Mouse (Mus musculus) heart, postnatal 10 days (tissue): Measurements from ENCODE around the gene Pald1. TPM values are rescaled to one million over a fixed set of nuclear protein-coding genes. Genes with fewer than 3 reads are reported as not detected.
A peak's percentile ranks its signal among the peaks of the same experiment; 100 is the strongest.

ENCODE experiments used
- DNase-seq, 2 experiments: peaks; one replicate each; pipeline ENCODE4 v3.0.0; 2021
- intact Hi-C: fragments of 180-260 bp; cut with DNase I; formaldehyde crosslinking; loops from one replicate; pipeline ENCODE4 v1.15.1; 2025
- total RNA-seq, 2 experiments: library from RNA; stranded (reverse); gene quantifications; 2 replicates each; pipeline ENCODE4 v1.2.3; 2021

Pald1 gene
- total RNA-seq, 2 experiments from 2014 or later: 43.3 to 44.7 TPM

DNA sequence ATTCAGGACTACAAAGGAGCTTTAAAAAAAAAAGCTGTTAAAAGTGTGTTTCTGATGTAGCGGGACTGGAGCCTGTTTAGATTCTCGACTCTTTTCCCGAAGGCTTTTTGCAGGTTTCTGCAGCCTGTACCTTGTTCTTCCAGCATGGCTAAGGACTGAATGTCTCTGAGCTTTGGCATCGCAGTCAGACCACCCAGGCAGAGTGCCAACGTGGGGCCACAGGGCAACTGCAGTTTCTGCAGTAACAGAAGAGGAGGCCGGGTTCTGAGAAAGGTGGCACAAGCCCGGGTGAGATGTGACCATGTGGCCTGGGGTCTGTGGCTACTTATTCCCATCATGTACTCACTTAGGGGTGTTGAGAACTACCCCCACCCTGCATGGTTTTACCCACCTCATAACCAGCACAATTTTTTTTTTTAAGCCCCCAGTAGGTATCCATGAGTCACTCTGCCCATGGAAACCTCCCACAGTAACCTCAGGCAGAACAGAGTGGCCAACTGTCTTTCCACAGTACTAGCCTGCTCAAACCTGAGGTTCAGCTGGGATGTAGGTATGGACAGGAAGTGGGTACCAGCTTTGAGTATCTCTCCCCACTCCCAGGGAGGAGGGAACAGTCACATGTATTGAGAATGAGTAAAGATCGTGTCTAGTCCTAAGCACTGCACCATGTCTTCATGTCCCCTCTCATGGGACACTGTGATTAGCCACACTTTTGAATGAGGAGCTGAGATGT is 86.5 kb downstream of the Pald1 start:
- no peak for DNase-seq
- intact Hi-C loops: no loop called here

GRCm38 (mm10) chr10:61294242-61294641 is 89.1 kb downstream of the Pald1 start:
- intact Hi-C loops: no loop called here

DNA sequence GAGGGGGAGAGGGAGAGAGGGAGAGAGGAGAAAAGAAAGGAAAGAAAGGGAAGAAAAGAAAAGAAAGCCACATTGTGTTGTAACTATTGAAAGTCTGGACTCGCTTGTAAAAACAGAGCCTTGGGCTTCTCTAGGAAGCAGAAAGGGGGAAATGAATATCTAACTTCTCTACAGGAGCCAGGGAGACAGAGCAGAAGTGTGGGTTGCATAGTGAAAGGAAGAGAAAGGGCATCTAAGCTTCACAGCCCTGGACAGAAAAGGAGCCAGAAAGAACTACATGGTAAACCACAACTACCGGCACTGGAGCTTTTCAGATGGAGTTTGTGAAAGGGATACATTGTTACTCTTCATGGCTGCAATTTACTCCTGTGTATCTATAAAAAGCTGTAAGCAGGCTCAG is 92.9 kb downstream of the Pald1 start:
- intact Hi-C loops: no loop called here
- no peak for DNase-seq

More at GRCm38 (mm10) chr10:61294242-61294641, 89.1 kb downstream of the Pald1 start:
- no peak for DNase-seq

- no peak for DNase-seq
- intact Hi-C loops: no loop called here
Measured at GRCm38 (mm10) chr10:61290016-61290415, 93.3 kb downstream of the Pald1 start.

GRCm38 (mm10) chr10:61286246-61286645 is 97.1 kb downstream of the Pald1 start:
- intact Hi-C loops: no loop called here
- DNase-seq: peak; percentile 59 to 60

- intact Hi-C loops: no loop called here
- peak; percentile 82 to 86 for DNase-seq
Measured at GRCm38 (mm10) chr10:61285271-61285670, 98.1 kb downstream of the Pald1 start.

GRCm38 (mm10) chr10:61284309-61284708 is 99.0 kb downstream of the Pald1 start:
- intact Hi-C loops: no loop called here
- peak; percentile 45 to 53 for DNase-seq

- intact Hi-C loops: no loop called here
- no peak for DNase-seq
Measured at GRCm38 (mm10) chr10:61281115-61281514, 102.2 kb downstream of the Pald1 start.

GRCm38 (mm10) chr10:61277918-61278674 is 105.2 kb downstream of the Pald1 start:
- peak; percentile 81 for DNase-seq
- intact Hi-C loops: loop anchor here (2.0 to 5.0 kb wide), 2 partner anchors 49 to 59 kb away; no protein-coding TSS in a partner anchor

GRCm38 (mm10) chr10:61277051-61277450 is 106.3 kb downstream of the Pald1 start:
- no peak for DNase-seq
- intact Hi-C loops: loop anchor here (2.0 to 5.0 kb wide), 2 partner anchors 50 to 60 kb away; no protein-coding TSS in a partner anchor

DNA sequence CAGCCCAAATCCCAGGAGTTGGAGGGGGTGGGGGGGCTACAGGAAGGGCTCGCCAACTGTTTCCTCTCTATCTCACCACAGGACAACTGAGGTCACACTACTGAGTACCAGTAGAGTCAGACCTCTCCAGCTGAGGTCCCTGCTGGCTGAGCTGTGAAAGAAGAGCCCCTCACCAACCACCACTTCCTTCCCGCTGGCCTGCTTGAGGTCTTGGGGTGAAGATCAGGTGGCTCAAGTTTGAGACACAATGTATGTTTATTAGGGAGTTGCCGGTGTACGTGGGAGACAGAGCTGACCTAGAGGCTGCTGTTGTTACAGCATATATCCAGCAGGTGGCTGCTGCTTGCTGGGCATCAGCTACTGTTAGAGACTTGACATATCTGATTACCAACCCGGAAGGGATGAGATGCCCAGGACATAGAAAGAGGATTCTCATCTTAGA is 107.6 kb downstream of the Pald1 start:
- intact Hi-C loops: loop anchor here (2.0 to 5.0 kb wide), 2 partner anchors 52 to 61 kb away; no protein-coding TSS in a partner anchor
- peak; percentile 55 to 61 for DNase-seq

DNA sequence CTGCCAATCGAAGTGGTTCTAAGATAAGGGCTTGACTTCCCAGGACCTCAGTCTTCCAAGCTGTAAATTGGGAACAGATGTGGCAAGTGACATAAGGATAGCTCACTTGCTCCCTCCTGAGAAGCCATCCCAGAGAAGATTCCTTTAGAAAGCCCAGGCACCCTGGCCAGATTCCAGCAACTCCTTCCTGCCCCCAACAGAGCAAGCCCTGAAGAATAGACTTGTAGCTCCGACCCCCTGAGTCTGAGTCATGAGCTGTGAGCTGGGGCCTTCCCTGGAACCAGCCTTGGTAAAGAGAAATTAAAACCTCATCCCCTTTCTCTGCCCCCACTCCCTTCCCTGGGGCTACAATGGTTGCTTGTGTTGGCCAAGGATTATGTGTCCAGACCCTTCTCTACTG is 108.8 kb downstream of the Pald1 start:
- DNase-seq: peak in 1 of 2 experiments; percentile 19
- intact Hi-C loops: loop anchor here (5.0 kb wide), 2 partner anchors 62 to 77 kb away; no protein-coding TSS in a partner anchor

- intact Hi-C loops: loop anchor here (5.0 kb wide), 2 partner anchors 62 to 77 kb away; no protein-coding TSS in a partner anchor
- peak; percentile 61 to 62 for DNase-seq
Measured at GRCm38 (mm10) chr10:61273844-61274215, 109.5 kb downstream of the Pald1 start.

- intact Hi-C loops: loop anchor here (5.0 kb wide), 2 partner anchors 61 to 76 kb away; no protein-coding TSS in a partner anchor
- peak; percentile 56 for DNase-seq
Measured at GRCm38 (mm10) chr10:61273081-61273843, 110.1 kb downstream of the Pald1 start, which contains the start of gene Adamts14. TSS of gene Adamts14 (minus strand) at chr10:61273438.

- intact Hi-C loops: loop anchor here (5.0 kb wide), 2 partner anchors 60 to 75 kb away; no protein-coding TSS in a partner anchor
- DNase-seq: no peak
Measured at GRCm38 (mm10) chr10:61272631-61273030, 110.7 kb downstream of the Pald1 start.

- DNase-seq: peak; percentile 55 to 57
- intact Hi-C loops: loop anchor here (5.0 kb wide), 2 partner anchors 60 to 75 kb away; no protein-coding TSS in a partner anchor
Measured at GRCm38 (mm10) chr10:61272089-61272626, 111.2 kb downstream of the Pald1 start.
